Mouse (Mus musculus): Measurements from ENCODE around the gene Gm11634. TPM values are rescaled to one million over a fixed set of nuclear protein-coding genes. Genes with fewer than 3 reads are reported as not detected.
"Not testable (repeated sequence)": the region's sequence is repeated elsewhere in the genome, so short reads cannot be mapped to it uniquely, and the experiment has no call there.

The Gm11634 gene
- total and polyA plus RNA-seq, 2 experiments from 2014 or later = not detected

- peak; percentile 67 for ATAC-seq (ENCODE audit: low FRiP score)
- H3K4me3 ChIP-seq (ENCODE audit: low read depth, low read length) = peak overlapping the region; percentile 53
- WGBS = 1% methylated on average over 33 of the region's 33 CpGs
Measured at GRCm38 (mm10) chr11:101627857-101628559, 29.0 kb upstream of the Gm11634 start.

GRCm38 (mm10) chr11:101626995-101627856 lies 28.2 kb upstream of the Gm11634 start, which contains the start of gene Rdm1:
Rdm1 (plus strand) TSS chr11:101627195.
- ATAC-seq (ENCODE audit: low FRiP score) (peak; percentile 89), DNase-seq (ENCODE audit: low spot score) (peak; percentile 89)
- no peak for TF ChIP-seq CTCF (IDR thresholded peaks at IDR 0.05)
- Histone ChIP-seq H3K36me3 (ENCODE audit: insufficient read depth, low read length) (no peaks in the 10 kb centered on the region), H3K4me2 (ENCODE audit: low read depth, low read length, poor library complexity, severe bottlenecking) (peak within 1 kb of the TSS; percentile 96), H3K27ac (ENCODE audit: low read depth, low read length) (peak within 1 kb of the TSS; percentile 91), H3K4me1 (ENCODE audit: insufficient read depth, low read length) (no peaks in the 10 kb centered on the region), H3K9me3 (ENCODE audit: low read length) (no peaks in the 10 kb centered on the region), H3K4me3 (ENCODE audit: low read depth, low read length) (peak within 1 kb of the TSS; percentile 53), H3K27me3 (ENCODE audit: insufficient read depth, low read length) (no peaks in the 10 kb centered on the region), H3K9ac (replicated peaks; ENCODE audit: low read length, poor library complexity, severe bottlenecking) (peak within 1 kb of the TSS; percentile 60)
- under 1% methylated on average over 32 of the region's 34 CpGs for WGBS

More at GRCm38 (mm10) chr11:101627857-101628559, 29.0 kb upstream of the Gm11634 start:
- Histone ChIP-seq H3K27me3 (ENCODE audit: insufficient read depth, low read length) (no peaks in the 10 kb centered on the region), H3K36me3 (ENCODE audit: insufficient read depth, low read length) (no peaks in the 10 kb centered on the region), H3K27ac (ENCODE audit: low read depth, low read length) (peak overlapping the region; percentile 71), H3K9ac (replicated peaks; ENCODE audit: low read length, poor library complexity, severe bottlenecking) (peak overlapping the region; percentile 46), H3K4me2 (ENCODE audit: low read depth, low read length, poor library complexity, severe bottlenecking) (peak overlapping the region; percentile 96), H3K4me1 (ENCODE audit: insufficient read depth, low read length) (no peaks in the 10 kb centered on the region), H3K9me3 (ENCODE audit: low read length) (no peaks in the 10 kb centered on the region)
- TF ChIP-seq CTCF (IDR thresholded peaks at IDR 0.05) = no peak
- peak; percentile 92 for DNase-seq (ENCODE audit: low spot score)

GRCm38 (mm10) chr11:101626649-101626994 lies 27.6 kb upstream of the Gm11634 start:
- WGBS = 7% methylated on average over 8 of the region's 8 CpGs
- Histone ChIP-seq H3K27ac (ENCODE audit: low read depth, low read length) (peak overlapping the region; percentile 91), H3K9ac (replicated peaks; ENCODE audit: low read length, poor library complexity, severe bottlenecking) (peak overlapping the region; percentile 60; the same call in 1 of the 2 replicates), H3K36me3 (ENCODE audit: insufficient read depth, low read length) (no peaks in the 10 kb centered on the region), H3K27me3 (ENCODE audit: insufficient read depth, low read length) (no peaks in the 10 kb centered on the region), H3K4me1 (ENCODE audit: insufficient read depth, low read length) (no peaks in the 10 kb centered on the region), H3K4me2 (ENCODE audit: low read depth, low read length, poor library complexity, severe bottlenecking) (peak overlapping the region; percentile 96), H3K9me3 (ENCODE audit: low read length) (no peaks in the 10 kb centered on the region), H3K4me3 (ENCODE audit: low read depth, low read length) (peak overlapping the region; percentile 31)
- ATAC-seq (ENCODE audit: low FRiP score) (peak; percentile 35; the same call in 1 of the 2 replicates), DNase-seq (ENCODE audit: low spot score) (no peak)
- no peak for TF ChIP-seq CTCF (IDR thresholded peaks at IDR 0.05)

DNA sequence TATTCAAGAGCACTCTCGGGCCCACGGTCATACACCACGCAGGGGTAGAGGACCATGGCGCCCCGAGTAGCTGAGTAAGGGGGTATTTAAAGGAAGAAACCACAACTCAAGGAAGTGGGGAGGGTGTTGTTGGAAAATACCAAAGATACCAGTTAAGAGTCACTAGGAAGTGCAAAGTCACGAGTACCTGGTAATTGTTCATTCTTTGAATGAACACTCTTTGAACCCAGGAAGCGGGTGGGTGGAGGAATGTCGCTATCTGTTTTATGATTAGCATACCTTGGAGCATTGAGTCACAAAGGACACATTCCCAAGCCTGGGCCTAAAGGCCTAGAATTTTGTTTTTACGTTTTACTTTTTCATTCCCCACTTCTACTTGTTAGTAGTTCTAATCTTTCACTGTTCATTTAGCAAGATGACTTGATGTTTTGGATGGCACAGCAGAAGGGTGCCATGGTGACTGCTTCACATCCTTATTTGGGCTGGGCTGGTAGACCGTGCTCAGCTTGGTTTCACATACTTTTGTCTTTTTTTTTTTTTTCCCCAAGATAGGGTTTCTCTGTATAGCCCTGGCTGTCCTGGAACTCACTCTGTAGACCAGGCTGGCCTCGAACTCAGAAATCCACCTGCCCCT lies 21.1 kb upstream of the Gm11634 start:
- not testable (repeated sequence) for H3K4me1 ChIP-seq (ENCODE audit: insufficient read depth, low read length); H3K4me3 ChIP-seq (ENCODE audit: low read depth, low read length); H3K9ac ChIP-seq (replicated peaks; ENCODE audit: low read length, poor library complexity, severe bottlenecking); H3K27ac ChIP-seq (ENCODE audit: low read depth, low read length); H3K9me3 ChIP-seq (ENCODE audit: low read length); H3K4me2 ChIP-seq (ENCODE audit: low read depth, low read length, poor library complexity, severe bottlenecking); H3K36me3 ChIP-seq (ENCODE audit: insufficient read depth, low read length); DNase-seq (ENCODE audit: low spot score); H3K27me3 ChIP-seq (ENCODE audit: insufficient read depth, low read length); ATAC-seq (ENCODE audit: low FRiP score)
- WGBS = 88% methylated on average over 10 of the region's 11 CpGs

- Histone ChIP-seq H3K4me3 (ENCODE audit: low read depth, low read length) (no peak overlapping the region), H3K9me3 (ENCODE audit: low read length) (no peaks in the 10 kb centered on the region), H3K4me1 (ENCODE audit: insufficient read depth, low read length) (peaks cover 9% of the 10 kb centered on the region; the same call in 1 of the 2 replicates), H3K36me3 (ENCODE audit: insufficient read depth, low read length) (no peaks in the 10 kb centered on the region), H3K4me2 (ENCODE audit: low read depth, low read length, poor library complexity, severe bottlenecking) (no peak overlapping the region; the same call in 1 of the 2 replicates), H3K27ac (ENCODE audit: low read depth, low read length) (0 out of 2 replicates have a peak overlapping the region, but pooled peaks have one; percentile 62), H3K9ac (replicated peaks; ENCODE audit: low read length, poor library complexity, severe bottlenecking) (no peak overlapping the region), H3K27me3 (ENCODE audit: insufficient read depth, low read length) (no peaks in the 10 kb centered on the region)
- ATAC-seq (ENCODE audit: low FRiP score) = no peak
- WGBS = 76% methylated on average over 3 of the region's 3 CpGs
- no peak for DNase-seq (ENCODE audit: low spot score)
- TF ChIP-seq CTCF (IDR thresholded peaks at IDR 0.05) = no peak
Measured at GRCm38 (mm10) chr11:101618596-101618995, 19.5 kb upstream of the Gm11634 start.

Data from midbrain, postnatal 0 days (tissue).